ENCODE assay signal across 20 mouse cellular contexts in genomic region chr4:62744985-62745638, GRCm38 (mm10).
A peak's percentile ranks its signal among the peaks of the same experiment; 100 is the strongest.
DNase-seq lines count a peak whose midpoint lies in the region; ATAC-seq and TF ChIP-seq lines count a peak whose summit lies in the region.
"Had no signal": no experiment of that assay in that cellular context is flagged by ENCODE, and none has a peak within 500 bp of the region (broad histone marks: within the 10 kb centered on the region; RNA-seq: fewer than 3 reads in every experiment).

No protein-coding gene starts in this region.

- H3ac ChIP-seq in myocyte (ENCODE audit: control insufficient read depth, insufficient read length) = no peak overlapping the region

- H3K9me3 ChIP-seq in forebrain, embryonic 10.5 days = no peaks in the 10 kb centered on the region
- no peaks in the 10 kb centered on the region for H3K9me3 ChIP-seq in forebrain, embryonic 12.5 days
- no peaks in the 10 kb centered on the region for H3K9me3 ChIP-seq in kidney, postnatal 0 days (replicated peaks; ENCODE audit: low read length)
- H3K9me3 ChIP-seq: midbrain, embryonic 15.5 days; neural tube, embryonic 12.5 days had no signal

- no peak overlapping the region for H3K9ac ChIP-seq in forebrain, embryonic 12.5 days
- no peak overlapping the region for H3K9ac ChIP-seq in kidney, postnatal 0 days (ENCODE audit: low read depth, low read length)
- H3K9ac ChIP-seq: midbrain, embryonic 15.5 days; neural tube, embryonic 12.5 days had no signal

- no peak for TF ChIP-seq CTCF in kidney, postnatal 0 days (IDR thresholded peaks at IDR 0.05; ENCODE audit: low read depth)

- H3K36me3 ChIP-seq in forebrain, embryonic 10.5 days (replicated peaks) = no peaks in the 10 kb centered on the region
- H3K36me3 ChIP-seq in forebrain, embryonic 12.5 days (replicated peaks) = no peaks in the 10 kb centered on the region
- no peaks in the 10 kb centered on the region for H3K36me3 ChIP-seq in kidney, postnatal 0 days (ENCODE audit: insufficient read depth, low read length)
- H3K36me3 ChIP-seq in myocyte (ENCODE audit: control insufficient read depth, insufficient read depth) = no peaks in the 10 kb centered on the region
- H3K36me3 ChIP-seq: midbrain, embryonic 15.5 days; neural tube, embryonic 12.5 days had no signal

- H3K79me2 ChIP-seq in myocyte (ENCODE audit: control insufficient read depth, insufficient read depth) = no peaks in the 10 kb centered on the region

- H3K27me3 ChIP-seq in forebrain, embryonic 10.5 days (ENCODE audit: poor library complexity, severe bottlenecking) = no peaks in the 10 kb centered on the region
- H3K27me3 ChIP-seq in forebrain, embryonic 12.5 days = no peaks in the 10 kb centered on the region
- no peaks in the 10 kb centered on the region for H3K27me3 ChIP-seq in kidney, postnatal 0 days (ENCODE audit: insufficient read depth, low read length)
- H3K27me3 ChIP-seq in myocyte (ENCODE audit: control insufficient read depth, insufficient read depth, insufficient read length) = no peaks in the 10 kb centered on the region
- H3K27me3 ChIP-seq: midbrain, embryonic 15.5 days; neural tube, embryonic 12.5 days had no signal

- DNase-seq in forebrain, embryonic 10.5 days (ENCODE audit: extremely low spot score, low spot score) = no peak
- DNase-seq in kidney, postnatal 0 days (ENCODE audit: low spot score) = no peak
- DNase-seq in kidney, postnatal 10 days = no peak
- DNase-seq in forelimb bud, embryonic 11.5 days (ENCODE audit: low read depth, low spot score) = peak; percentile 64
- DNase-seq: cerebellum, postnatal 10 days; heart, adult 18-20 months; kidney, postnatal 4 days; left cerebral cortex, postnatal 4 days; lung, adult 18-20 months; right cerebral cortex, postnatal 4 days; thymus, postnatal 25 days had no signal

- H3K4me2 ChIP-seq in forebrain, embryonic 12.5 days = no peak overlapping the region
- no peak overlapping the region for H3K4me2 ChIP-seq in kidney, postnatal 0 days (ENCODE audit: low read length)
- H3K4me2 ChIP-seq in myocyte (ENCODE audit: low read depth) = peak overlapping the region; percentile 58
- H3K4me2 ChIP-seq: midbrain, embryonic 15.5 days; neural tube, embryonic 12.5 days had no signal

- 48% methylated on average over 1 of the region's 1 CpGs for WGBS in forebrain, embryonic 10.5 days
- WGBS in forebrain, embryonic 12.5 days = 41% methylated on average over 1 of the region's 1 CpGs
- WGBS in kidney, postnatal 0 days = 31% methylated on average over 1 of the region's 1 CpGs

- peak overlapping the region; percentile 71 for H3K27ac ChIP-seq in forebrain, embryonic 10.5 days
- no peak overlapping the region for H3K27ac ChIP-seq in forebrain, embryonic 12.5 days
- peak overlapping the region; percentile 58; the same call in 1 of the 2 replicates for H3K27ac ChIP-seq in kidney, postnatal 0 days
- H3K27ac ChIP-seq: macrophage; midbrain, embryonic 15.5 days; neural tube, embryonic 12.5 days had no signal

- H3K4me3 ChIP-seq in forebrain, embryonic 10.5 days = no peak overlapping the region
- no peak overlapping the region for H3K4me3 ChIP-seq in forebrain, embryonic 12.5 days (replicated peaks)
- H3K4me3 ChIP-seq in kidney, postnatal 0 days (replicated peaks; ENCODE audit: low read depth, low read length) = no peak overlapping the region
- H3K4me3 ChIP-seq in myocyte = no peak overlapping the region
- H3K4me3 ChIP-seq: midbrain, embryonic 15.5 days; neural tube, embryonic 12.5 days had no signal

- peaks cover 58% of the 10 kb centered on the region for H3K4me1 ChIP-seq in forebrain, embryonic 10.5 days
- peaks cover 22% of the 10 kb centered on the region for H3K4me1 ChIP-seq in forebrain, embryonic 12.5 days
- H3K4me1 ChIP-seq in kidney, postnatal 0 days (replicated peaks; ENCODE audit: insufficient read depth, low read length) = peaks cover 13% of the 10 kb centered on the region

- no peak for ATAC-seq in forebrain, embryonic 12.5 days (ENCODE audit: low FRiP score)
- ATAC-seq in kidney, postnatal 0 days (replicated peaks; ENCODE audit: low FRiP score, low read depth) = peak; percentile 35; the same call in 1 of the 2 replicates
- no peak for ATAC-seq in megakaryocyte, adult 5-6 weeks (ENCODE audit: poor library complexity, severe bottlenecking)
- ATAC-seq in erythroblast, adult 5-6 weeks (replicated peaks; ENCODE audit: low FRiP score, poor library complexity, severe bottlenecking) = no peak
- ATAC-seq: forebrain, embryonic 14.5 days; hindbrain, embryonic 16.5 days; midbrain, embryonic 15.5 days had no signal

- TF ChIP-seq POLR2A in myocyte (IDR thresholded peaks at IDR 0.05; ENCODE audit: insufficient read length, low read depth) = no peak

TF ChIP-seq in myocyte, 11 proteins besides CTCF, POLR2A, EP300 and RAD21:
- no peak for TF ChIP-seq CEBPB (IDR thresholded peaks at IDR 0.05; ENCODE audit: insufficient read depth, poor library complexity, severe bottlenecking)
- TF ChIP-seq MYOD1 (IDR thresholded peaks at IDR 0.05; ENCODE audit: control insufficient read depth in 1 of 3, insufficient read length in 2 of 3, low read depth in 2 of 3) = no peak
- no peak for TF ChIP-seq MAX (IDR thresholded peaks at IDR 0.05; ENCODE audit: low read depth)
- TF ChIP-seq SRF (IDR thresholded peaks at IDR 0.05; ENCODE audit: control insufficient read depth, insufficient read length, low read depth) = no peak
- TF ChIP-seq REST (IDR thresholded peaks at IDR 0.05; ENCODE audit: insufficient read depth, insufficient read length) = no peak
- no peak for TF ChIP-seq USF1 (IDR thresholded peaks at IDR 0.05; ENCODE audit: low read depth)
- no peak for TF ChIP-seq POLR2AphosphoS2 (IDR thresholded peaks at IDR 0.05; ENCODE audit: insufficient read length, low read depth)
- TF ChIP-seq MYOG (IDR thresholded peaks at IDR 0.05; ENCODE audit: control insufficient read depth in 1 of 3, insufficient read depth in 1 of 3, insufficient read length in 2 of 3, low read depth in 2 of 3) = no peak
- TF ChIP-seq TCF12 (IDR thresholded peaks at IDR 0.05; ENCODE audit: insufficient read depth, poor library complexity, severe bottlenecking) = no peak
- TF ChIP-seq TCF3 (IDR thresholded peaks at IDR 0.05; ENCODE audit: insufficient read length, low read depth) = no peak
- TF ChIP-seq E2F4 (IDR thresholded peaks at IDR 0.05; ENCODE audit: insufficient read depth) = no peak
